Mouse (Mus musculus) telencephalon, adult 2 months (tissue): ENCODE measurements around the gene Tspan9.

Experiments used
- DNase-seq: peaks from one replicate; pipeline ENCODE4 v3.0.0-alpha.2; 2011; ENCODE audit warnings: low read depth, low spot score

Gene Tspan9

GRCm38 (mm10) chr6:127925915-127926314 lies 217.5 kb downstream of the Tspan9 start:
- DNase-seq: peak; percentile 77

- no peak for DNase-seq
Measured at GRCm38 (mm10) chr6:127924750-127925149, 218.6 kb downstream of the Tspan9 start.

- DNase-seq: no peak
Measured at GRCm38 (mm10) chr6:127923296-127923695, 220.1 kb downstream of the Tspan9 start.

- DNase-seq: no peak
Measured at GRCm38 (mm10) chr6:127921996-127922395, 221.4 kb downstream of the Tspan9 start.

GRCm38 (mm10) chr6:127920652-127921051 lies 222.7 kb downstream of the Tspan9 start:
- no peak for DNase-seq

- no peak for DNase-seq
Measured at GRCm38 (mm10) chr6:127919491-127919890, 223.9 kb downstream of the Tspan9 start.

- no peak for DNase-seq
Measured at GRCm38 (mm10) chr6:127917712-127918111, 225.7 kb downstream of the Tspan9 start.

- DNase-seq: no peak
Measured at GRCm38 (mm10) chr6:127916993-127917392, 226.4 kb downstream of the Tspan9 start.

GRCm38 (mm10) chr6:127912938-127913337 lies 230.5 kb downstream of the Tspan9 start:
- no peak for DNase-seq

- DNase-seq: no peak
Measured at GRCm38 (mm10) chr6:127911687-127912086, 231.7 kb downstream of the Tspan9 start.
